Mouse (Mus musculus) heart, postnatal 14 days (tissue): ENCODE data around the gene Tiam1. TPM values are rescaled to one million over a fixed set of nuclear protein-coding genes. Genes with fewer than 3 reads are reported as not detected.

Source experiments
- DNase-seq, 2 experiments: peaks; one replicate each; pipeline ENCODE4 v3.0.0; 2021 to 2022
- intact Hi-C: fragments of 180-260 bp; cut with DNase I; formaldehyde crosslinking; loops from one replicate; pipeline ENCODE4 v1.15.1; 2025
- total RNA-seq, 2 experiments: library from RNA; stranded (reverse); gene quantifications; 2 replicates each; pipeline ENCODE4 v1.2.3; 2021

The Tiam1 gene
- total RNA-seq, 2 experiments from 2014 or later, result 6.1 to 7.6 TPM

DNA sequence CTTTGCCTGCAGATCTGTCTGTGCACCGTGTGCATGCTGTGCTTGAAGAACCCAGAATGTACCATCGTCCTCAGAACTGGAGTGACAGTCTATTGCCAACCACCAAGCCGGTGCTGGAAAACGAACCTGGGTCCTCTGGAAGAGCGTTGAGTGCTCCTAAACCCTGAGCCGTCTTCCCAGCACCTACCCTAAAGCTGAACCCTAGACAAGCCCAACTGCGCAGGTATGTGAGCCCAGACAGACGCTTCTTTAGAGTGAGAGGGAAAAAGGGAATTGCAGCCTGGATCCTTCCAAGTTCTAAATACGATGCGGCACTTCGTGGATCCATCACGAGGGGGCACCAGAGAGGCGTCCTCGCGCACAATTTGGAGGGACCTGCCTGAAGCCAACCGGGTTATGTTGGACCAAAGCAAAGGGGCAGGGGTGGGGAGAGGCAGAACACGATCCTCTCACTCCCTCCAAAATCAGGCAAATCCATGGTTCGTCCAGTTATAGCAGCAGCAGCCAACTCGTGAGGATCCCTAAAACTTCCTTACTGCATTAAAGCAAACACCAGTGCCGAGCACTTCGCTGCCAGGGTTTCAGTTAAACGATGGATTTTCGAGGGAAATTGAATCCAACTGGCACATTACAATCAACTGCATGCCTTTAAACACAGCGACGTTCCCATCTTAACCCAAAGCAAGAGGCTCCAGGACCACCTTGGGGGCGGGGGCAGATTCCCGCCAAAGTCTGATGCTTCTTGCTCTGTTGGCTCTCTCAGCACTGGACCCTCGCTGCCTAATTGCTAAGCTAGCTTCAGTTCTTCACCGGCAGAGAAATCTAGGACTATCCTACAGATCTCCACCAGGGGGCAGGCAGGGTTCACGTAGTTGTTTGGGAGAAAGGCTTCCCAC, 369.7 kb downstream of the Tiam1 start:
- intact Hi-C loops, result loop anchor here (1.0 to 5.0 kb wide), 3 partner anchors 57 to 413 kb away; no protein-coding TSS in a partner anchor
- DNase-seq, result peak; percentile 87 to 91

DNA sequence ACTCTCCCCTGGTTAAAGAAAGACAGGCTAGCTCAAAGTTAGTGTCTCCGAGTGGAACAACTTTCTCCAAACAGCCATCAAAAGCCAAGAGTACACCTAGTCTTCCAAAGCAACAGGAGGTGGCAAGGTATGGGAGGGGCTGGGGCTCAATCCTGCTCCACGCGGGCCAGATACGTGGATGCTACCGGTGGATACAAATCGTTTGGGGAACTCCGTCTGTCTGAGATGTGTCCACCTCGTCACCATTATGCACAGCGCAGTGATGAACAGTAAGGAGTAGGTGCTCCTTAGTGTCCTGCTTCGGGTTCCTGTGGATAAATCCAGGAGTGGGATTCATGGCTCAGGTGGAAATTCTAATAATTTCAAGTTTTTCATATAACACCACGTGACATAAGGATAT, 377.6 kb downstream of the Tiam1 start:
- intact Hi-C loops, result loop anchor here (10.0 kb wide), 2 partner anchors 1371 to 1921 kb away; no protein-coding TSS in a partner anchor
- DNase-seq, result no peak

DNA sequence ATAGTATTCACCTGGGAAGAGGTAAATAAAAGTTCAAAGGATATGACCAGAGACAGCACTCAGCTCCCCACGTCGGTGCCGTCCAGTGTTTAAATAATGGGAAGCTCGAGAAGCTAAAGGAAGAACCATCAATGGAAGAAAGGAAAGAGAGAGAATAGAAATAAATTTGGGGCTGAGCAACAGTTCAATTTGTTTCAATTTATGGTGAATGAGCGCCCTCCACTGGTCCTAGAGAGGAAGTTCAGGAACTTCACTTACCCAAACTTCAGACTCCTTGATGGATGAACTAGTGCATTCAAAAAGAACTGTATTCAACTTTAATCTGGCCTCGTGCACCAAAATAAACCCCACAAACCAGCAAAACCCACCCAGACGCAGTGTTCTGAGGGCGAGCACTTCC, 378.1 kb downstream of the Tiam1 start:
- peak; percentile 12 to 45 for DNase-seq
- intact Hi-C loops, result loop anchor here (10.0 kb wide), 2 partner anchors 1371 to 1921 kb away; no protein-coding TSS in a partner anchor

DNA sequence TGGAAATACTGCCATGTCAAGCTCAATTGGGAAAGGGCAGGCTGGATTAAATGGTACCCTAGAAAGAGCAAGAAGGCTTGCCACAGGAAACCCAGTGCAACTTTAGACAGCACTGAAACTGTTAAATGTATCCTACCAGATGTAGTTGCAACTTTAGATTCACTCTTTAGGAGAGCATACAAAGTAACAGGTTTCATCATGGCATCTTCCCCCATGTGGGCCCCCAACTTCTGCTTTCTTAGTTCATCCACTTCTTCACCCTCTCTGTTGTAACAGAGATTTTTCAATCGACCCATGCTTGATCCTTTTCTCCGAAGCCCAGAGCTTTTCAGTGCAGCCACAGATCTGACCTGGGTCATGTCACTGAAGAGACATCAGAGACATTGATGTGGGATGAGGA, 379.8 kb downstream of the Tiam1 start:
- intact Hi-C loops, result loop anchor here (5.0 to 10.0 kb wide), 3 partner anchors 247 to 1919 kb away; no protein-coding TSS in a partner anchor
- DNase-seq, result no peak

DNA sequence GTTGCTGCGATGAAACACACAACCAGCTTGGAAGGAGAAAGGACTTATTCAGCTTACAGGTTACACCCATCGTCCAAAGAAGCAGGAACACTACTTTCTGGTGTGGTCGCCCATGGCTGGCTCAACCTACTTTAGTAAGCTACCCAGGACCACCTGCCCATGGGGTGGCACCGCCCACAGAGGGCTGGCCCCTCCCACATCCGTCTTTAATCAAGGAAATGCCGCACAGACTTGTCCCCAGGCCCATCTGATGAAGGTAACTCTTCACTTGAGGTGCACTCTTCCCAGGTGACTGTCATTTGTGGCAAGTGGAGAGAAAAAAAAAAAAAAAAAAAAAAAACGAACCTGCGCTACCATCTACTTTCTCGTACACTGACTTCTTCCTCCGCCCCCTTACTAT, 381.0 kb downstream of the Tiam1 start:
- intact Hi-C loops, result loop anchor here (5.0 to 10.0 kb wide), 3 partner anchors 245 to 1918 kb away; no protein-coding TSS in a partner anchor
- DNase-seq, result no peak

- intact Hi-C loops, result loop anchor here (5.0 to 10.0 kb wide), 3 partner anchors 245 to 1917 kb away; no protein-coding TSS in a partner anchor
- DNase-seq, result peak; percentile 27 to 46
Measured at GRCm38 (mm10) chr16:89762096-89762495, 381.5 kb downstream of the Tiam1 start.

GRCm38 (mm10) chr16:89757384-89757783, 386.2 kb downstream of the Tiam1 start:
- intact Hi-C loops, result no loop called here
- no peak for DNase-seq

DNA sequence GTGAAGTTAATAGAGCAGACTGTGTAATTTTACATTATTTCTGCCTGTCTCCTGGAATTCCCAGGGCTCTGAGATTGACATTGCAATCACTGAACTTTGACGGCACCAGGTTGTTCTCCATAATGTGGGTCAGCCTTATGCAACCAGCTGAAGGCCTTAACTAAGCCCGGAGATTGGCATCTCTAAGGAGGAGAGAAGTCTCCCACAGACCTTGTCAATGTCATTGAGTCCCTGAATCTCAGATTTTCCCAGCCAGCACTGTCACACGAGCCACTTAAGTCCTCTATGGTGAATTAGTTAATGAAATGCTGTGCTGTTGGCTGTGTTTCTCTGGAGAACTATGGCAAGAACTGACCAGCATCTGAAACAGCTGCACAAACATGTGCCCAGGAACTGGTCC, 388.9 kb downstream of the Tiam1 start:
- intact Hi-C loops, result no loop called here
- no peak for DNase-seq

GRCm38 (mm10) chr16:89747864-89748263, 395.7 kb downstream of the Tiam1 start:
- no peak for DNase-seq
- intact Hi-C loops, result no loop called here

DNA sequence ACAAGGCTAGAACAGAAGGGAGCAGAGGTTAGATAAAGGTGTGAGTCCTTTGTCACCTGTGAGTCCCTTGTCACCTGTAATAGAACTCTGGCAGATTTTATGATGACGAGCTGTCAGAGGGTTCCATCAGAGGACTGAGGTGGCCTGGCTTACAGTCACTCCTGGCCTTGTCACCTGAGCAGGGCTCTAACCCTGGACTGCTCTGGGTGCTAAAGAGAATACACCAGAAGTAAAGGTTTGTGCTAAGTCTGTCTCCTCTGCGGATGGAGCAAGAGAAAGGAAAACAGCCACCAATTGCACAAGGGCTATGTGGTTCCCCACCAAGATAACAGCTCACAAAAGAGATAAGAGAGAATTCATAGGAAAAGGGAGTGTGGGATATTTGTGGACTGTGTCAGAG, 404.0 kb downstream of the Tiam1 start:
- intact Hi-C loops, result no loop called here
- no peak for DNase-seq

- intact Hi-C loops, result no loop called here
- no peak for DNase-seq
Measured at GRCm38 (mm10) chr16:89738963-89739362, 404.6 kb downstream of the Tiam1 start.

Other genes with a start within 250 kb of the Tiam1 start
- gene Sod1, start 77.0 kb upstream of the Tiam1 start, total RNA-seq, result 100 to 1,000 TPM; 463 to 497 TPM
- gene Scaf4, start 140.7 kb upstream of the Tiam1 start, total RNA-seq, result 10 to 100 TPM; 26.9 to 28.3 TPM
- gene Hunk, start 242.2 kb upstream of the Tiam1 start, total RNA-seq, result 1 to 10 TPM; 2.0 to 2.3 TPM